Mouse (Mus musculus): ENCODE measurements at regions not wholly inside any gene's neighbourhood (a gene's known extent, or its start where the extent isn't known, plus 50 kb on each side); places are given as distances from the start of the nearest gene placed in this dataset.

DNA sequence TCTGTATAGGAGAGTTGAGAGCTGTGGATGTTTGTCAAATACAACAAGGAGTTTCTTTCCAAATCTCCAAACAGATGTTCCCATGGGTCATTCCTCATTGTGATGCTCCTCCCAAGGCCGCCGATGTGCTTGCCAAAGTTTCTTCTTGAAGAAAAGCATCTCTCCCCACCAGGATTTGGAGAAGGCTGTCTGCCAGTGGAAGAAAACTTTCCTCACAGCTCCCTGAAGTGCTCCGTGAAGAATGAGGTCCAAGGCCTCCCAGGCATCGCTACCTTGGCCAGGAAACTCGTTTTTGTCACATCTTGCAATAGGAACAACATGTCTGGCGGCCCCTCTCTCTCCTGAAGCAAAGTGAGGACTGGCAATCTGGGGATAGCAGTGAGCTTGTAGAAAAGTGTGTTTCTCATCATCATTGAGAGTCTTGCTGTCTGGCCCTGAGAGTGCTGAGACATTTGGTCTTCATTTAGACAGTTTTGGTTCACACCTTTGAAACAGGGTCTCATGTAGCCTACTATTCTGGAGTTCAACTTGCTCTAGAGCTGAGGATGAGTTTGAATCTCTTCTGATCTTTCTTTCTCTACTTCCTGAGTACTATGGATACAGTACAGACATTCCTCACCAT is 386.9 kb upstream of the Klhl29 start:
- H3K9ac ChIP-seq (ENCODE audit: low read length) = no peak overlapping the region
- H3K4me3 ChIP-seq (ENCODE audit: low read length) = no peak overlapping the region
- H3K36me3 ChIP-seq (ENCODE audit: control insufficient read depth, insufficient read depth) = no peaks in the 10 kb centered on the region
- no peak overlapping the region for H3K27ac ChIP-seq (ENCODE audit: low read length)
- no peaks in the 10 kb centered on the region for H3K9me3 ChIP-seq (replicated peaks; ENCODE audit: control insufficient read depth, low read length)
- ATAC-seq (replicated peaks; ENCODE audit: extremely low read depth, insufficient read depth, low FRiP score) = no peak
- 64% methylated on average over 6 of the region's 6 CpGs for WGBS
- H3K27me3 ChIP-seq (ENCODE audit: control insufficient read depth, insufficient read depth, low read length) = no peaks in the 10 kb centered on the region
- H3K4me1 ChIP-seq (ENCODE audit: control insufficient read depth, insufficient read depth, low read length) = no peaks in the 10 kb centered on the region
- H3K4me2 ChIP-seq (ENCODE audit: low read depth, low read length) = no peak overlapping the region

- 42% methylated on average over 3 of the region's 3 CpGs for WGBS
- no peak overlapping the region for H3K9ac ChIP-seq (ENCODE audit: low read length)
- no peaks in the 10 kb centered on the region for H3K36me3 ChIP-seq (ENCODE audit: control insufficient read depth, insufficient read depth)
- no peak overlapping the region for H3K27ac ChIP-seq (ENCODE audit: low read length)
- H3K9me3 ChIP-seq (replicated peaks; ENCODE audit: control insufficient read depth, low read length) = no peaks in the 10 kb centered on the region
- no peaks in the 10 kb centered on the region for H3K4me1 ChIP-seq (ENCODE audit: control insufficient read depth, insufficient read depth, low read length)
- no peaks in the 10 kb centered on the region for H3K27me3 ChIP-seq (ENCODE audit: control insufficient read depth, insufficient read depth, low read length)
- no peak overlapping the region for H3K4me2 ChIP-seq (ENCODE audit: low read depth, low read length)
- no peak for ATAC-seq (replicated peaks; ENCODE audit: extremely low read depth, insufficient read depth, low FRiP score)
- no peak overlapping the region for H3K4me3 ChIP-seq (ENCODE audit: low read length)
Observed at GRCm38 (mm10) chr12:5759485-5759884, 384.0 kb upstream of the Klhl29 start.

- Histone ChIP-seq H3K4me2 (ENCODE audit: low read depth, low read length) (no peak overlapping the region), H3K9ac (ENCODE audit: low read length) (no peak overlapping the region), H3K9me3 (replicated peaks; ENCODE audit: control insufficient read depth, low read length) (no peaks in the 10 kb centered on the region), H3K4me1 (ENCODE audit: control insufficient read depth, insufficient read depth, low read length) (no peaks in the 10 kb centered on the region), H3K27ac (ENCODE audit: low read length) (no peak overlapping the region), H3K27me3 (ENCODE audit: control insufficient read depth, insufficient read depth, low read length) (no peaks in the 10 kb centered on the region), H3K4me3 (ENCODE audit: low read length) (no peak overlapping the region), H3K36me3 (ENCODE audit: control insufficient read depth, insufficient read depth) (no peaks in the 10 kb centered on the region)
- 67% methylated on average over 2 of the region's 2 CpGs for WGBS
- no peak for ATAC-seq (replicated peaks; ENCODE audit: extremely low read depth, insufficient read depth, low FRiP score)
Observed at GRCm38 (mm10) chr12:5757766-5758165, 382.3 kb upstream of the Klhl29 start.

DNA sequence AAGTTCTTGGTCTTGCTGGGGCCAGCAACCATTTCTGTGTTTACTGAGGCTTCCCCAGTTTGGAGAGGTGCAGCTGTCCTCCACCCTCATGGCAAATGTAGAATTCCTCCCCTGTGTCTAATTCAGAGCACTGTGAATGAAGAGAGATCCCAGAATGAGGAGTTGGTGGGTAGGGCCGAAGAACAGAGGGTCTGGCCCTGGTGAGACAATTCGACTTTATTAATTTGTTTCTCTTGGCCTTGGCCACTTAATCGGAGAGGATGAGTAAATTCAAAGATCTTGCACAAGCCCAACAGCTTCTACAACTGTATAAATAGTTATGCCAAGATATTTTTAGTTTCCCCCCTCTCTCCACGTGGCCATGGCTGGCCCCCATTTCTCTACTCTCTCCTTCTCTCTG is 381.9 kb upstream of the Klhl29 start:
- 73% methylated on average over 4 of the region's 4 CpGs for WGBS
- H3K36me3 ChIP-seq (ENCODE audit: control insufficient read depth, insufficient read depth) = no peaks in the 10 kb centered on the region
- no peak overlapping the region for H3K9ac ChIP-seq (ENCODE audit: low read length)
- no peak overlapping the region for H3K4me2 ChIP-seq (ENCODE audit: low read depth, low read length)
- ATAC-seq (replicated peaks; ENCODE audit: extremely low read depth, insufficient read depth, low FRiP score) = no peak
- H3K9me3 ChIP-seq (replicated peaks; ENCODE audit: control insufficient read depth, low read length) = no peaks in the 10 kb centered on the region
- no peaks in the 10 kb centered on the region for H3K4me1 ChIP-seq (ENCODE audit: control insufficient read depth, insufficient read depth, low read length)
- no peak overlapping the region for H3K27ac ChIP-seq (ENCODE audit: low read length)
- no peaks in the 10 kb centered on the region for H3K27me3 ChIP-seq (ENCODE audit: control insufficient read depth, insufficient read depth, low read length)
- no peak overlapping the region for H3K4me3 ChIP-seq (ENCODE audit: low read length)

- no peaks in the 10 kb centered on the region for H3K4me1 ChIP-seq (ENCODE audit: control insufficient read depth, insufficient read depth, low read length)
- H3K4me3 ChIP-seq (ENCODE audit: low read length) = no peak overlapping the region
- H3K9me3 ChIP-seq (replicated peaks; ENCODE audit: control insufficient read depth, low read length) = no peaks in the 10 kb centered on the region
- H3K9ac ChIP-seq (ENCODE audit: low read length) = no peak overlapping the region
- 72% methylated on average over 1 of the region's 1 CpGs for WGBS
- H3K27ac ChIP-seq (ENCODE audit: low read length) = no peak overlapping the region
- no peaks in the 10 kb centered on the region for H3K36me3 ChIP-seq (ENCODE audit: control insufficient read depth, insufficient read depth)
- H3K4me2 ChIP-seq (ENCODE audit: low read depth, low read length) = no peak overlapping the region
- no peaks in the 10 kb centered on the region for H3K27me3 ChIP-seq (ENCODE audit: control insufficient read depth, insufficient read depth, low read length)
- no peak for ATAC-seq (replicated peaks; ENCODE audit: extremely low read depth, insufficient read depth, low FRiP score)
Observed at GRCm38 (mm10) chr12:5753831-5754230, 378.3 kb upstream of the Klhl29 start.

DNA sequence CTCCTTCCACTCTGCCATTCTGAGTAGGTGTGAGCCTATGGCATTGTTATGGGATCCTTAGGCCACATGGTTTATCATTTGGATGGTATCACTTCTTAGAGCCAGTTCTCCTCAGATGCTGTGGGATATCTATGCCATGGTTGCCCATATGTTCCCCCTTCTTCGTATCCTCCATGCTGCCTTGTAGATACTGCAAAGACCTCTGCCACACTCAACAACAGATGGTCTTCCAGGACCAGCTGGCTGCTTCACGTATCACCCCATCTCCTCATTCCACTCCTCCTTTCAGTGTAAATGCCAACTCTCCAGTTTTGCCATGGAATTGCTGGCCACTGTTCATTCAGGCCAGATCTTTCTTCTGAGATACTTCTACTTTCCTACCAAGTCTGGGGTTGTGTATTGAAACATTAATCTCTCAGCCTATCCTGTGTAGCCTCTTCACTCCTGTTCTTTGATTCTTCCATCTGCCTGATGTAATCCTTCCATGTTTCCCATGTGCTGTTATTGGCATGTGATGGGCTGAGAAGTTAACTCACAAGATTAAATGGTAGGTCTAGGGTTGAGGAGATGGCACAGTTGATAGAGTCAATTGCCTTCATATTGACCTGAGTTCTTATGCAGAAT is 368.7 kb upstream of the Klhl29 start:
- Histone ChIP-seq H3K9ac (ENCODE audit: low read length) (no peak overlapping the region), H3K4me3 (ENCODE audit: low read length) (no peak overlapping the region), H3K27ac (ENCODE audit: low read length) (no peak overlapping the region), H3K27me3 (ENCODE audit: control insufficient read depth, insufficient read depth, low read length) (no peaks in the 10 kb centered on the region), H3K4me1 (ENCODE audit: control insufficient read depth, insufficient read depth, low read length) (no peaks in the 10 kb centered on the region), H3K36me3 (ENCODE audit: control insufficient read depth, insufficient read depth) (no peaks in the 10 kb centered on the region), H3K4me2 (ENCODE audit: low read depth, low read length) (no peak overlapping the region), H3K9me3 (replicated peaks; ENCODE audit: control insufficient read depth, low read length) (peaks cover 5% of the 10 kb centered on the region)
- no peak for ATAC-seq (replicated peaks; ENCODE audit: extremely low read depth, insufficient read depth, low FRiP score)
- 86% methylated on average over 2 of the region's 2 CpGs for WGBS

DNA sequence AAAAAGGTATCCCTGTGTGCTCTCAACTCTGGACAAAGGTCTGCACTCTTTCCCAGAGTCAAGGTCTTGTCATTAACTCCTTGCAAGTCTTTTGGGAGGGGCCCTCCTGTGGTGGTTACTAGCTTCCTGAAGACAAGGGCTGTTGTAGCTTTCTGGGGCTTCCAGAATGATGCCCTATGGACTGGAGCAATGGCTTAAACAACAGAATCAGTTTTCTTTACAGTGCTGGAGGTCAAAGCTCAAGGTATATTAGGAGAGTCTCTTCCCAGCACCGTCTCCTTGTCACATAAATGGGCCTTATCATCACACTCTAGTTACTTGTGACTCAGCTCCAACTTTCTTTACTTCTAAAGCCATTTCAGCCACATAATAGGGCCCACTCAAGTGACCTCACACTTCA is 360.6 kb upstream of the Klhl29 start:
- no peak overlapping the region for H3K4me3 ChIP-seq (ENCODE audit: low read length)
- H3K36me3 ChIP-seq (ENCODE audit: control insufficient read depth, insufficient read depth) = no peaks in the 10 kb centered on the region
- no peak overlapping the region for H3K27ac ChIP-seq (ENCODE audit: low read length)
- H3K27me3 ChIP-seq (ENCODE audit: control insufficient read depth, insufficient read depth, low read length) = no peaks in the 10 kb centered on the region
- H3K4me1 ChIP-seq (ENCODE audit: control insufficient read depth, insufficient read depth, low read length) = no peaks in the 10 kb centered on the region
- ATAC-seq (replicated peaks; ENCODE audit: extremely low read depth, insufficient read depth, low FRiP score) = no peak
- H3K9me3 ChIP-seq (replicated peaks; ENCODE audit: control insufficient read depth, low read length) = no peaks in the 10 kb centered on the region
- 38% methylated on average over 1 of the region's 1 CpGs for WGBS
- no peak overlapping the region for H3K4me2 ChIP-seq (ENCODE audit: low read depth, low read length)
- no peak overlapping the region for H3K9ac ChIP-seq (ENCODE audit: low read length)

GRCm38 (mm10) chr12:5734902-5735301 is 359.4 kb upstream of the Klhl29 start:
- H3K27ac ChIP-seq (ENCODE audit: low read length) = no peak overlapping the region
- H3K36me3 ChIP-seq (ENCODE audit: control insufficient read depth, insufficient read depth) = no peaks in the 10 kb centered on the region
- H3K4me2 ChIP-seq (ENCODE audit: low read depth, low read length) = no peak overlapping the region
- H3K27me3 ChIP-seq (ENCODE audit: control insufficient read depth, insufficient read depth, low read length) = no peaks in the 10 kb centered on the region
- H3K4me3 ChIP-seq (ENCODE audit: low read length) = no peak overlapping the region
- no peaks in the 10 kb centered on the region for H3K4me1 ChIP-seq (ENCODE audit: control insufficient read depth, insufficient read depth, low read length)
- no peak overlapping the region for H3K9ac ChIP-seq (ENCODE audit: low read length)
- WGBS = 82% methylated on average over 3 of the region's 3 CpGs
- H3K9me3 ChIP-seq (replicated peaks; ENCODE audit: control insufficient read depth, low read length) = no peaks in the 10 kb centered on the region
- no peak for ATAC-seq (replicated peaks; ENCODE audit: extremely low read depth, insufficient read depth, low FRiP score)

GRCm38 (mm10) chr12:5723113-5723512 is 347.6 kb upstream of the Klhl29 start:
- ATAC-seq (replicated peaks; ENCODE audit: extremely low read depth, insufficient read depth, low FRiP score) = no peak
- Histone ChIP-seq H3K9ac (ENCODE audit: low read length) (no peak overlapping the region), H3K27me3 (ENCODE audit: control insufficient read depth, insufficient read depth, low read length) (no peaks in the 10 kb centered on the region), H3K36me3 (ENCODE audit: control insufficient read depth, insufficient read depth) (no peaks in the 10 kb centered on the region), H3K4me3 (ENCODE audit: low read length) (no peak overlapping the region), H3K4me2 (ENCODE audit: low read depth, low read length) (no peak overlapping the region), H3K9me3 (replicated peaks; ENCODE audit: control insufficient read depth, low read length) (no peaks in the 10 kb centered on the region), H3K27ac (ENCODE audit: low read length) (no peak overlapping the region), H3K4me1 (ENCODE audit: control insufficient read depth, insufficient read depth, low read length) (no peaks in the 10 kb centered on the region)
- 58% methylated on average over 1 of the region's 1 CpGs for WGBS
